Mouse (Mus musculus) embryonic facial prominence, embryonic 12.5 days (tissue): ENCODE measurements around the gene 1700017B05Rik. TPM values are rescaled to one million over a fixed set of nuclear protein-coding genes. Genes with fewer than 3 reads are reported as not detected.
A peak's percentile ranks its signal among the peaks of the same experiment; 100 is the strongest.

Experiments used
- ATAC-seq: fragments of 200-750 bp; cut with Nextera tagmentation; 2 replicates; pipeline ENCODE4 v1.8.0; 2017; ENCODE audit not compliant: insufficient number of reproducible peaks, insufficient read depth, low FRiP score, low TSS enrichment
- H3K27ac ChIP-seq: fragments of 300-500 bp; sonication (generic); 2 replicates; pipeline ENCODE4 v1.5.1; 2016; ENCODE audit warnings: mild to moderate bottlenecking
- H3K27me3 ChIP-seq: fragments of 300-500 bp; sonication (generic); 2 replicates; pipeline ENCODE4 v1.6.1; 2016; ENCODE audit warnings: mild to moderate bottlenecking, moderate library complexity
- H3K36me3 ChIP-seq: fragments of 300-500 bp; sonication (generic); 2 replicates; pipeline ENCODE4 v1.6.1; 2016; ENCODE audit warnings: mild to moderate bottlenecking
- H3K4me1 ChIP-seq: fragments of 300-500 bp; sonication (generic); 2 replicates; pipeline ENCODE4 v1.6.1; 2016
- H3K4me2 ChIP-seq: fragments of 300-500 bp; sonication (generic); replicated peaks from 2 replicates; pipeline ENCODE4 v1.6.1; 2016; ENCODE audit warnings: mild to moderate bottlenecking, moderate library complexity
- H3K4me3 ChIP-seq: fragments of 300-500 bp; sonication (generic); 2 replicates; pipeline ENCODE4 v1.5.1; 2016; ENCODE audit warnings: mild to moderate bottlenecking
- H3K9ac ChIP-seq: fragments of 300-500 bp; sonication (generic); 2 replicates; pipeline ENCODE4 v1.6.1; 2016; ENCODE audit warnings: mild to moderate bottlenecking, moderate library complexity
- H3K9me3 ChIP-seq: fragments of 300-500 bp; sonication (generic); 2 replicates; pipeline ENCODE4 v1.6.1; 2016; ENCODE audit warnings: mild to moderate bottlenecking, moderate library complexity
- WGBS: fragments of 180-500 bp; shearing (Covaris S2); methylation state at CpG from one replicate; pipeline ENCODE4 v1.1.7; 2016; 5-methylcytosine and 5-hydroxymethylcytosine counted together
- polyA plus RNA-seq: library from polyadenylated mRNA; unstranded; fragments of >200 nt; fragmentation: Nextera tagmentation; extraction: Ambion mirVana; gene quantifications from 2 replicates; pipeline ENCODE4 v1.2.1, GENCODE M21; 2016

The 1700017B05Rik gene
- polyA plus RNA-seq, 1 experiment from 2014 or later = 18.7 TPM

DNA sequence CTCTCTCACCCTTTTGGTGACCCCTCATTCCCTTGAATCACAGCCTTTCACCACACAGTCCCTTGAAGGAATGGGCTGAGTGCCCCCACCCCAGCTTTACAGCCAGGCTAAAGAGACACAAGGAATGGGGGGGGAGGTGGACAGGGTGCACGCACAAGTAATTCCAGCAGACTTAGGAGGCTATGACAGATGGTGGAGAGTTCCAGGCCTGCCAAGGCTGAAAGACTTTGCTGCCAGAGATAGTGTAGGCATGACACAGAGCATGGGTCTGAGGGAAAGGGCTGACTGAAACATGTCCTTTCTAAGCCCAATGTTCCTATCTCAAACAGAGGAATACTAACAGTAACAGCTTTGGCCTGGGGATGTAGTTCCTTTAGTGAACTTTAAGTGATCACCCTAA, 8.7 kb upstream of the 1700017B05Rik start:
- no peaks in the 10 kb centered on the region for H3K9me3 ChIP-seq
- H3K36me3 ChIP-seq = no peaks in the 10 kb centered on the region
- H3K4me1 ChIP-seq = peaks cover 22% of the 10 kb centered on the region
- no peak overlapping the region for H3K4me3 ChIP-seq
- no peak for ATAC-seq
- 14% methylated on average over 1 of the region's 1 CpGs for WGBS
- no peaks in the 10 kb centered on the region for H3K27me3 ChIP-seq
- no peak overlapping the region for H3K9ac ChIP-seq
- H3K27ac ChIP-seq = no peak overlapping the region
- no peak overlapping the region for H3K4me2 ChIP-seq

DNA sequence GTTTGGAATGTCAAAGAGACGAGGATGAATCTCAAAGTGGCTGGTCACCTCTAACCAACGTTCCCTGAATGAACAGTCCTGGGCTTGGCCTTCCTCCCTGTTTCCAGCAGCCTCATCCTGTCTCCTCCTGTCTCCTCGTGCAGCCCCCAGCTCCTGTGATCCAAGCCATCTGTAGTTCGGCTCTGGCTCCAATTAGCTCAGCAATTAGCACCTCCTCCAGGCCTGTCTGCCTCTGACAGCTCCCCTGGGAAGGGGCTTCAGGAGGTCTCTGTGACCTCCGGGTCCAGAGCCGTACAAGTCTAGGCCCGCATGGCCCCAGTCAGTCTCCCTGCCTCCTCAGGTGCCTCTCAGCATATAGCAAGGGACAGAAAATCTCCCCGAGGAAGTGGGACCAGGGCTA, 8.0 kb upstream of the 1700017B05Rik start:
- H3K36me3 ChIP-seq = no peaks in the 10 kb centered on the region
- H3K27ac ChIP-seq = no peak overlapping the region
- no peaks in the 10 kb centered on the region for H3K9me3 ChIP-seq
- H3K4me1 ChIP-seq = peaks cover 27% of the 10 kb centered on the region
- 10% methylated on average over 8 of the region's 8 CpGs for WGBS
- no peaks in the 10 kb centered on the region for H3K27me3 ChIP-seq
- no peak overlapping the region for H3K9ac ChIP-seq
- H3K4me2 ChIP-seq = no peak overlapping the region
- ATAC-seq = no peak
- no peak overlapping the region for H3K4me3 ChIP-seq

DNA sequence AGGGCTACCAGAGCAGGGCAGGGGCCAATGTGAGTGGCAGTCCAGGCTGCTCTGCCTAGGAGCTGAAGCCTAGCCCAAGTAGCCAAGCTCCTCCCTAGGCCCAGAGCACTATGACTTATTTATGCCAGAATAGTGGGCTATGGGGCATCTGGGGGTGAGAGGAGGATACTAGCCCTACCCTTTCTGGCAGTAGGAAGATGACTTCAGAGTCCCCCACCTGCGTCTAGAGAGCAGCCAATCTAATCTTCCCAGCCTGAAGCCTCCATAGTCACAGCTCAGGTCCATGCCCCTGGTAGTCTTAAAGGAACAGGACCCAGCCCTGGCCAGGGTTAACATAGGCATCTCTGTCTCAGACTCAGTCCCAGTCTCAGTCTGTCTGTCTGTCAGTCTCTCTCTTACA, 7.0 kb upstream of the 1700017B05Rik start:
- Histone ChIP-seq H3K27ac (no peak overlapping the region), H3K4me2 (no peak overlapping the region), H3K36me3 (no peaks in the 10 kb centered on the region), H3K27me3 (0 out of 2 replicates have a peak, but pooled peaks cover 6% of the 10 kb centered on the region), H3K4me3 (no peak overlapping the region), H3K9me3 (no peaks in the 10 kb centered on the region), H3K4me1 (peaks cover 27% of the 10 kb centered on the region), H3K9ac (no peak overlapping the region)
- WGBS = 64% methylated on average over 1 of the region's 1 CpGs
- no peak for ATAC-seq

DNA sequence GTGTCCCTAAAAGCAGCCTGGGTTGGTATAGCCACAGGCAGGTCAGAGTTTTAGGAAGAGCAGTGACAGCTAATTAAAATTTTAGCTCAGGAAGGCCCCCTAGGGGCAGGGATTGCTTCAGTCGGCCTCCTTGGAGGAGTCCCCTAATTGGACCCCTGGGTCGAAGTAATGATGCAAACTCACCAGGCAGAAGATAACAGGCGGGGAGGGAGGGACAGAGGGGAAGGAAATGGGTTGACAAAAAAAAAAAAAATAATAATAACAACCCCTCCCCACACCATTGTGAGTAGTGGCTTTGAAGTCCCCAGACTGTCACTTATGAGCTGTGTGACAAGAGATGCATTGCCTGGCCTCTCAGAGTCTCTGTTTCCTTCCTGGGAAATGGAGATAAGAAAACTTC, 6.2 kb upstream of the 1700017B05Rik start:
- Histone ChIP-seq H3K36me3 (no peaks in the 10 kb centered on the region), H3K4me3 (no peak overlapping the region), H3K9ac (no peak overlapping the region), H3K27ac (no peak overlapping the region), H3K9me3 (no peaks in the 10 kb centered on the region), H3K4me1 (peaks cover 27% of the 10 kb centered on the region), H3K27me3 (0 out of 2 replicates have a peak, but pooled peaks cover 7% of the 10 kb centered on the region), H3K4me2 (no peak overlapping the region)
- ATAC-seq = no peak
- WGBS = 19% methylated on average over 3 of the region's 3 CpGs

DNA sequence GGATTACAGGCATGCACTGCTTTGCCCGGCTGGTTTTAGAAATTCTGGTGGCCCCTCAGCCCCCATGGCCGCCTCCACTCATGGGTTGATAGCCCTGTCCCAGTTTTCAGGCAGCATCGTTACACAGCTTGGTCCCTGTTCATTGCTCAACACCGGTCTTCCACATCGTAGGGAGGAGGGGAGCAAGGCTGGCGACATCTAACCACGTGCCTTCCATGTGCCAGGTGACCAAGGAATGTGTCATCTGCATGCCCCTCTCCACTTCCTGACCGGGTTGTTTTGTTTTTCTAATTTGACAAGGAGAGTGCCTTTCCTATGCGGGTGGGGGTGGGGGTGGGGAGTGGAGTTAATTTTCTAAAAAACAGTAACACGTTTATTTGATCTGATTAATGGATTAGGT, 5.7 kb upstream of the 1700017B05Rik start:
- 23% methylated on average over 10 of the region's 10 CpGs for WGBS
- H3K4me1 ChIP-seq = peaks cover 27% of the 10 kb centered on the region
- no peak overlapping the region for H3K4me3 ChIP-seq
- H3K4me2 ChIP-seq = no peak overlapping the region
- H3K9ac ChIP-seq = no peak overlapping the region
- no peaks in the 10 kb centered on the region for H3K9me3 ChIP-seq
- H3K36me3 ChIP-seq = no peaks in the 10 kb centered on the region
- no peak for ATAC-seq
- H3K27me3 ChIP-seq = 0 out of 2 replicates have a peak, but pooled peaks cover 7% of the 10 kb centered on the region
- no peak overlapping the region for H3K27ac ChIP-seq

DNA sequence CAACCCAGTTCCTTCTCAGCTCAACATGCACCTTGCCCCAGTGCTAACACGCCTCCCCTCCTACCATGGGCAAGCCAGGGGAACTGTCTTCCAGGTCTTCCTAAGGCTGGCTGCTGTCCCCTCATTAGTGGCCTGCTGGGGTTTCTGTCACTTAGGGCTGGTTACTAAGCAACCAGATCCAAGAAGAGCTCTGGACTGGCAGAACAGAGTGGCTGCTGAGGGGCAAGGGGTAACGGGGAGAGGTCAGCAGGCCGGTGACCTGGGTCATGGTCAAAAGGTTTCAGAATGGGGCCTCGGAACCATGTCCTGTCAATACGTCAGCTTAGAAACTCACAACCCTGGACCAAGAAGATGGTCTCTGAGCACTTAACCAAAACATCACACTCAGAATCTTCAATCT, 5.0 kb upstream of the 1700017B05Rik start:
- 28% methylated on average over 5 of the region's 5 CpGs for WGBS
- no peak overlapping the region for H3K27ac ChIP-seq
- no peak for ATAC-seq
- 0 out of 2 replicates have a peak, but pooled peaks cover 7% of the 10 kb centered on the region for H3K27me3 ChIP-seq
- peaks cover 25% of the 10 kb centered on the region for H3K4me1 ChIP-seq
- H3K4me3 ChIP-seq = no peak overlapping the region
- no peak overlapping the region for H3K4me2 ChIP-seq
- no peaks in the 10 kb centered on the region for H3K36me3 ChIP-seq
- no peaks in the 10 kb centered on the region for H3K9me3 ChIP-seq
- H3K9ac ChIP-seq = no peak overlapping the region

DNA sequence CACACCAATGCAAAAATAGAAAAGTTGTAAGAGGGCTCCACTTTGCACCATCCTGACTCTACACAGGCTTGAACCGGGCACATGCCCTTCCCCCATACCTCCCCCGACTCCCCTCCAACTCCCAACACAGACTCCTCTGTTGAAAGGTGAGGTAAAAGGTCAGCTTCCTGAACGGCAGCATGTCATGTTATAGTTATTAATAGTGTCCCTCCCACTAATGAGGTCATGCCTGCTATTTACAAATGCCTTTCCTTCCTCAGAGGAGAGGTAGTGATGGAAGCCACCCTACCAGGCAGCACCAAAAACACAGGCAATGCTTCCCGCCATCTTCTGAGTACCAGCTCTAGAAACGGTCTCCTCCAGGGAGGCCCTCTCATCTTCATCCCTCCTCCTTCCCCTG, 2.7 kb upstream of the 1700017B05Rik start:
- no peaks in the 10 kb centered on the region for H3K9me3 ChIP-seq
- no peak for ATAC-seq
- no peak overlapping the region for H3K9ac ChIP-seq
- H3K4me2 ChIP-seq = no peak overlapping the region
- 28% methylated on average over 5 of the region's 5 CpGs for WGBS
- peaks cover 31% of the 10 kb centered on the region for H3K4me1 ChIP-seq
- no peaks in the 10 kb centered on the region for H3K36me3 ChIP-seq
- no peak overlapping the region for H3K4me3 ChIP-seq
- no peak overlapping the region for H3K27ac ChIP-seq
- 0 out of 2 replicates have a peak, but pooled peaks cover 7% of the 10 kb centered on the region for H3K27me3 ChIP-seq

DNA sequence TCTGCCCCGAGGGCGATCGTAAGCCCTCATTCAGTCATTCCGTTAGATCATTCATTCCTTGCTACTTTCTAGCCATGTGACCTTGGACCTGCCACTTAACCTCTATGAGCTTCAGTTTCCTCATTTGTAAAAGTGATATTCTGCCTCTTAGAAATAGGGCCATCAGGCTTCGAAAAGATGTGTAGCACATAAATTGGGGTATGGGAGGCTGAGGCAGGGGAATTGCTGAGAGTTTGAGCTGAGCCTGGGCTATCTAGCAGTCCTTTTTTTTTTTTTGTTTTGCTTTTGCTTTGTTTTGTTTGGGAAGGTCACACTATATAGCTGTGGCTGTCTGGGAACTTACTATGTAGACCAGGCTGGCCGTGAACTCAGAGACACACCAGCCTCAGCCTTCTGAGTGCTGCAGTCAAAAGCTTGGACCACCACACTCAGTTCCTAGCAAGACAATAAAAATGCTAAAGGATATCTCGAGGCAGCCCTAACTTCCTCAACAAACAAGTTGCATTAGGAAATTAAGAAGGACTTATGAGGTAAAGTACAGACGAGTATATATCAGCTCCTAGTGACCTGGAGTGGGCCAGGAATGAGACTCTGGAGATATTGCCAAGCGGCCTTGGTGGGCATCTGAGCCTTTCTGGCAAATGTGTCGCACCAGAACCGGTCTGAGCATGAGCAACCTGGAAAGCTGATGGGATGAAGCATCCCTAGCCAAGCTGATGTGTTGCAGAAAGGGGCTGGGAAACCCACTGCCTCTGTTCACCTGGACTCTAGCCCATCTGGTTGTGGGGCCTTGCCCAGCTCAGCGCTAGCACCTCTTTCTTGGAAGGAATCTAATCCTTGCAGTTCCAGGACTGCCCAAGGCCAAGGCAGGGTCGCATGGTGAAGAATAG, 628 bp upstream of the 1700017B05Rik start:
- Histone ChIP-seq H3K4me1 (peaks cover 31% of the 10 kb centered on the region), H3K27ac (no peak overlapping the region), H3K9ac (peak overlapping the region; percentile 88), H3K27me3 (0 out of 2 replicates have a peak, but pooled peaks cover 7% of the 10 kb centered on the region), H3K36me3 (peaks cover 10% of the 10 kb centered on the region), H3K9me3 (no peaks in the 10 kb centered on the region), H3K4me2 (peak overlapping the region; percentile 95), H3K4me3 (peak overlapping the region; percentile 85)
- WGBS = 51% methylated on average over 13 of the region's 13 CpGs
- no peak for ATAC-seq

DNA sequence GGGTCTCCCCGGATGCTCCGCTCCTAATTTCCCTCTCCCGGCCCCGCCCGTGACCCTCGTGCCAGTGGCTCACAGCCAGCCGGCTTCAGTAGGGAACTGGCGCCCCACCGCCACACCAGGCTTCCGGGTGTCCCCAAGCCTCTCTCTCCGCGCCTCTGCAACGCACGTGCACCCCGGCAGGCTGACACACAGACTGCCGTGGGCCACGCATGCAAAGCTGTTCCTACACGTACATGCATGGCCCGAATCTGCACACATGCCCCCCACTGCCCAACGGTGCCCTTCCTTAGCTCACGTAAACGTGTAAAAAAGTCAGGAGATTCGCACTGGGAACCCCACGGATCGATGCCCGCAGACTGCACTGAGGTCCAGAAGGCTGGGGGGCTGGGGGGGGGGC, 898 bp downstream of the 1700017B05Rik start:
- peak overlapping the region; percentile 88 for H3K9ac ChIP-seq
- peak overlapping the region; percentile 85 for H3K4me3 ChIP-seq
- 0 out of 2 replicates have a peak, but pooled peaks cover 7% of the 10 kb centered on the region for H3K27me3 ChIP-seq
- WGBS = 1% methylated on average over 26 of the region's 26 CpGs
- no peak for ATAC-seq
- peak overlapping the region; percentile 95 for H3K4me2 ChIP-seq
- no peaks in the 10 kb centered on the region for H3K9me3 ChIP-seq
- H3K27ac ChIP-seq = peak overlapping the region; percentile 88; the same call in 1 of the 2 replicates
- peaks cover 23% of the 10 kb centered on the region for H3K4me1 ChIP-seq
- peaks cover 26% of the 10 kb centered on the region for H3K36me3 ChIP-seq

DNA sequence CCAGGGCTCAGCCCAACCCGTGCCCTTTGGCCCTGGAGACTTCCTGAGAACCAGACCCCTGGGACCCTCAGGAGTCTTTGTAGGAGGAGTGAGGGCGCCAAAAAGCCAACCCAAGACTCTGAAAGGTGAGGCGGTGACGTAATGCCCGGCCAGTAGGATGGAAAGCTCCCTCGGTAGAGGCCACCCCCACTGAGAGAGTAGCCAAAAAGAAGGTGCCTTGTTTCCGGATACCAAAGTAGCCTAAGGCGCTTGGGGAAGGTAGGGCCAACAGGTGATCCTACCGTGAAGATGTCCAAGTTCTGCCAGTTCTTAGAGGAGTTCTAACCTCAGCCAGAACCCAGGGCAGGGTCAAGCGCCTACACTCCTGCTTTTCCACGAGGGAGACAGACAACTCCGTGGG, 1.5 kb downstream of the 1700017B05Rik start:
- Histone ChIP-seq H3K4me1 (peaks cover 17% of the 10 kb centered on the region), H3K9ac (peak overlapping the region; percentile 88), H3K4me3 (peak overlapping the region; percentile 85), H3K4me2 (peak overlapping the region; percentile 95), H3K9me3 (no peaks in the 10 kb centered on the region), H3K27me3 (0 out of 2 replicates have a peak, but pooled peaks cover 7% of the 10 kb centered on the region), H3K27ac (no peak overlapping the region), H3K36me3 (peaks cover 31% of the 10 kb centered on the region)
- ATAC-seq = no peak
- WGBS = 24% methylated on average over 12 of the region's 12 CpGs

DNA sequence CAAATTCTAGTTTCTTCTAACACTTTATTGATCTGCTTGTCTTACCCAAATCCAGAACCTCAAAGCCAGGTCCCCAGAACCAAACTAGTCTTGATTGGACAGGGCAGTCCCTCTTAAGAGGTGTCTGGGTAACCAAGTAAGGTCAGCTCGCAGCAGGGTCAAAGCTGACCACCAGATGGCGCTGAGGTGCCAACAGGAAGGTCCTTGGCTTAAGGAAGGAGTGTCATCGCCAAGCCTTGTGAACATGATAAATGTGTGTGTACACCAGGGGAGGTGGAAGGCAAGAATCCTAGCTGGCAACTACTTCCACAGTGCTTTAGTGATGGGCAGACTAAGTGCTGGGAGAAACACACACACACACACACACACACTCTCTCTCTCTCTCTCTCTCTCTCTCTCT, 2.7 kb downstream of the 1700017B05Rik start:
- H3K27me3 ChIP-seq = 0 out of 2 replicates have a peak, but pooled peaks cover 4% of the 10 kb centered on the region
- no peak overlapping the region for H3K9ac ChIP-seq
- peaks cover 34% of the 10 kb centered on the region for H3K36me3 ChIP-seq
- no peak overlapping the region for H3K27ac ChIP-seq
- H3K4me1 ChIP-seq = peaks cover 14% of the 10 kb centered on the region
- H3K4me3 ChIP-seq = no peak overlapping the region
- no peak for ATAC-seq
- 8% methylated on average over 3 of the region's 3 CpGs for WGBS
- no peaks in the 10 kb centered on the region for H3K9me3 ChIP-seq
- H3K4me2 ChIP-seq = no peak overlapping the region

DNA sequence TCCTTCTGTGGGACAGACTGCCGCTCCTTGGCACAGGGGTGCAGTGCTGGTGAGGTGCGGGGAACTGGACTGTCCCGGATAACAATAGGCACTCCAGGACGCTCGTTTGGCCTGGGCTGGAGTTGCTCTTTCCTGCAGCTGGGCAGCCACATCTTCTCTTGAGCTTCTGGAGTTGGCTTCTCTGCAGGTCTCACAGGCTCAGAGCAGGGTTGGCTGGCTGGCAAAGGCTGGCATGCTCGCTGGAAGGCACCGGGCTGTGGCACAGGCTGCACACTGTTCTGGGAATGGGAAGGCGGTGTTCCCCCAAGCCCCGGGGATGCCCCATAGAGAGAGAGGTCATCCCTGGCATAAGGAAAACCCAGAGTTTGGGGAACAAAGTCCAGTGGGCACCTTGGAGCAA, 4.8 kb downstream of the 1700017B05Rik start:
- no peaks in the 10 kb centered on the region for H3K27me3 ChIP-seq
- H3K4me2 ChIP-seq = no peak overlapping the region
- H3K27ac ChIP-seq = no peak overlapping the region
- WGBS = 95% methylated on average over 9 of the region's 9 CpGs
- no peak for ATAC-seq
- peaks cover 14% of the 10 kb centered on the region for H3K4me1 ChIP-seq
- H3K4me3 ChIP-seq = no peak overlapping the region
- H3K36me3 ChIP-seq = peaks cover 52% of the 10 kb centered on the region
- no peaks in the 10 kb centered on the region for H3K9me3 ChIP-seq
- no peak overlapping the region for H3K9ac ChIP-seq
